Mouse (Mus musculus): Measurements from ENCODE around the gene C2cd4c.

The C2cd4c gene

DNA sequence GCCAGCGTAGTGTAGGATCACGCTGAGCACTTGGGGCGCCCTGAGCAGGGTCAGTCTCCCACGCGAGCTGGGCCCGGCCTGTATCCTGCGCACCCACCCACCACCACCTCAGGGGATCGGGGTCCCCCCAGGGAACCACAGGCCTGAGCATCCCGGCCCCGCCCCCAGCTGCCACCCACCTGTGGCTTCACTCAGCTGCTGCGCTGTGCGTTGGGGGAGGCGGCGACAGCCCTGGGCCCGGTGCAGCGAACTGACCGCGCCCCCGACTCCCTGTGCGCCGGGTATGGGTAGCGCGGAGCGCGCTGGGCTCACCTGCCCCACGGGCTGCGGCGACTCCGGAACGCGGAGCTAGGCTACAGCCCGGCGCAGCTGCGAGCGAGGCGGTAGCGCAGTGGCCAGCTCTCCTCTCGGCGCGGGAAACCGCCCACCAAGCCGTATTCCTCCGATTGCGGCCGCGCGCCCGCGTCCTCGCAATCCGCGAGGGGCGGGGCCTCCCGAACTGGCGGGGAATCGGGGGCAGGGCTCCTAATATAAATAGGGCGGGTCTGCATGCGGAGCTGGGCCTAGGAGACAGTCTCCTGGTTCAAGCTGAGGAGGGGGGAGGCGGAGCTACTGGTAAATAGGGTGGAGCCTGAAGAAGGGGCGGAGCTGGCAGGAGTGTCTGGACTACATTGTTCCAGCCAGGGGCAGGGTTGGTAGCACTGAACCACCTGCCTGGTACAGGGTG, at the start of gene C2cd4c:
C2cd4c (minus strand) TSS at position 448 of the 727 bp plus-strand sequence.
- DNase-seq (ENCODE audit: low spot score) = no peak

DNA sequence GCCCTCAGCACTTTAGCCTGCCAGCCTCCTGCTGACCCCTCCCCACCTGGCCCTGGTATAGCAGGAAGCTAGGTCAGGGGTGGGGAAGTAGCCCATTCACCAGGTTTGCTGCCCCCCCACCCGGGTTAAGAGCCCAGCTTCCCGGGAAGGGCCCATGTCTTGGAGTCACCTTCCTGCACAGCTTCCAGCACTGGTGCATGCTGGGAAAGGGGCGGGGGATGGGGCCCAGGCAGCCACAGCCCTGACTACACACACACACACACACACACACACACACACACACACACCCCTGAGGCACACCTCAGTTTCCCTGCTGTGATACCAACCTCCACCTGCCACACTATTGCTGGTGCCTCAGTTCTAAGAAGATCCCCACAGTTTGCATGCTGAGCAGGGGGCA, 48.0 kb upstream of the C2cd4c start:
- DNase-seq (ENCODE audit: low spot score) = no peak

DNA sequence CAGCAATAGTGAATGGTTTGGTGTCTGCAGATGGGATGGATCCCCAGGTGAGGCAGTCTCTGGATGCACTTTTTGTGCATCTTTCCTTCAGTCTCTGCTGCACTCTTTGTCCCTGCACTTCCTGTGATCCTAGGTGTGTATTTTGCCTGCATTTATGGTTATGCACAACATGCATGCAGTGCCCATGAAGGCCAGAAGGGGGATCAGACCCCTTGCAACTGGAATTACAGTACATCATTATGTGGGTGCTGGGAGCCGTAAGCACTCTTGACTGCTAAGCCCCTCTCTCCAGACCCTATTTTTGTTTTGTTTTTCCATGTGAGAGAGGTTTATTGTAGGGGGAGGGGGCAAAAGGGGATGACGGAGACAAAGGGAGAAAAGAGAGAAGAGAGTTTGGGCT, 46.5 kb upstream of the C2cd4c start:
- no peak for DNase-seq (ENCODE audit: low spot score)

DNA sequence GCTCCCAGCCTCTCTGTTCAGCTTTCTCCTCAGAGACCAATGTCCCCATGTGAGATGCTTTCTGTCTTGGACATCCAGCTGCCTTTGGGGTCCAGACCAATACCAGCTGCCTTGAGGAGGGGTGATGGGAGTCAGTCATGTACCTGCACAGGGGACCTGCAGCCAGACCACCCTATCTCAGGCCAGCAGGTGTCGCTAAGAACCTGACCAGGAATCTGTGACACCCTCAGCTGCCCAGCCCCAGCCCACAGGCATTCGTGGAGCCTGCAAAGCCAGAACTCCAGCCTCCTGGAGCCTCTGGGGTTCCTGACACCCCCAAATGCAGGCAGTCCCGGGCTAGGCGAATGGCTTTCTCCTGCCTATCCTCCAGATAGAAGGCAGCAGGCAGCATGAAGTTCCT, 45.0 kb upstream of the C2cd4c start:
- peak; percentile 48 for DNase-seq (ENCODE audit: low spot score)

DNA sequence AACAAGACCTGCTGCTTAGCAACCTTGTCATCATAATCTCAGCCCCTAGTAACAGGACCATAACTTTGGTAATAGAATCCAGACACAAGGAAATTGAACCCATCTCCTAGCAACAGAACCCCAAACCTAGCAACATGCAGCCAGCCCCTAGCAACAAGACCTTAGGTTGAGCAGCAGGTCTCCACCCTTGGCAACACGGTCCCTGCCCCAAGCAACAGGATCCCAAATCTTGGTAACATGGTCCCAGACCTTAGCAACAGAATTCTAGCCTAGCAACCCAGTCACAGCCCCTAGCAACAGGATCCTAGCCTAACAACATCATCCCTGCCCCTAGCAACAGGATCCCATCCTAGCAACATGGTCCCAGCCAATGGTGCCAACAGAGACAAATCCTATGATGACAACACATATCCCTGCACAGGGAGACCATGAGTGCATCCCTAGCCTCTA, 41.1 kb upstream of the C2cd4c start:
- peak; percentile 82 for DNase-seq (ENCODE audit: low spot score)

DNA sequence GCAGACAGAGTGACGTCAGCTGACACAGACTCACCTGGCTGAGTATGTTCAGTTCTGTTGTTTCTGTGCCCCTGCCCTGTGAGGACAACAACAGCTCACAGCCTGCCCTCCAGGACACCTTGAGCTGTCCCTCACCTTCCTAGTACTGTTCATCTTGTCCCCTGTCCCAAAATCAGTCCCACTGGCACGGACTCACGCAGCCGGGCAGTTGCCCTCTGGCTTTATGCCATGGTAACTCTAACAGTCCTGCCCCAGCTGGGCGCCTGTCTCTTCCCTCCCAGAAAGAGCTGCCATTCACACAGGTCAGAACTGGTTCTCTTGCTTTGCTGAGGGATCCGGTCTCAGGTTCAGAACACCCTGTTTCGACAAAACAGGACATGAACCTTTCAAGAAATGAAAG, 39.0 kb upstream of the C2cd4c start:
- no peak for DNase-seq (ENCODE audit: low spot score)

DNA sequence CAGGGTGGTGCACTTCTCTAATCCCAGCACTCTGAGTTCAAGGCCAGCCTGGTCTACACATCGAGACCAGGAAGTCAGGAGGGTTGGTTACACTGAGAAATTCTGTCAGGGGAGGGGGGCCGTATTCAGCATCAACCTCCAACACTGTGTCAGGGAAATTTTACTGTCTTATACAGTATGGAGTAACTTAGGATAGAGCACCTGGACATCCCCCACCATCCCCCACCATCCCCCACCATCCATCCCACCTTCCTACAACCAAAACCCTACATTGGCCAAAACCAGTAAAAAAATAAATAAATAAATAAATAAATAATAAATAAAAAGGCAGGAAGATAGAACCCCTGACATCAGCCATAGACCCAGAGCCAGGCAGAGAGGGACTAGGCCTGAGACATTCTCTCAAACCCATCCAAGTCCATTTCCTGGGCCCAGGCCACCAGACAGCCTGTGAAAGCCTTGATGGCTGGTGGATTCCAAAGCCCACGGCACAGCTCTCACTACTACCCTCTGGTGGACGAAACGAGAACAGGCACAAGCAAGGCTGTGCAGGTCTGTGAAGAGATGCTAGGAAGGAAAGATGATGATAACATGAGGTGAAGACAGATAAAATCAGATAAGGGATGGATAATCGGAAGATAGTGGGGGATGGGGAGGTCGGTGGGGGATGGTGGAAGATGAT, 35.4 kb upstream of the C2cd4c start:
- peak; percentile 83 for DNase-seq (ENCODE audit: low spot score)

GRCm38 (mm10) chr10:79645711-79646110, 31.9 kb upstream of the C2cd4c start, which contains the start of gene Odf3l2:
Gene Odf3l2, minus strand, starts transcription at chr10:79645738.
- DNase-seq (ENCODE audit: low spot score) = no peak

GRCm38 (mm10) chr10:79638486-79639204, 24.8 kb upstream of the C2cd4c start:
- DNase-seq (ENCODE audit: low spot score) = no peak

DNA sequence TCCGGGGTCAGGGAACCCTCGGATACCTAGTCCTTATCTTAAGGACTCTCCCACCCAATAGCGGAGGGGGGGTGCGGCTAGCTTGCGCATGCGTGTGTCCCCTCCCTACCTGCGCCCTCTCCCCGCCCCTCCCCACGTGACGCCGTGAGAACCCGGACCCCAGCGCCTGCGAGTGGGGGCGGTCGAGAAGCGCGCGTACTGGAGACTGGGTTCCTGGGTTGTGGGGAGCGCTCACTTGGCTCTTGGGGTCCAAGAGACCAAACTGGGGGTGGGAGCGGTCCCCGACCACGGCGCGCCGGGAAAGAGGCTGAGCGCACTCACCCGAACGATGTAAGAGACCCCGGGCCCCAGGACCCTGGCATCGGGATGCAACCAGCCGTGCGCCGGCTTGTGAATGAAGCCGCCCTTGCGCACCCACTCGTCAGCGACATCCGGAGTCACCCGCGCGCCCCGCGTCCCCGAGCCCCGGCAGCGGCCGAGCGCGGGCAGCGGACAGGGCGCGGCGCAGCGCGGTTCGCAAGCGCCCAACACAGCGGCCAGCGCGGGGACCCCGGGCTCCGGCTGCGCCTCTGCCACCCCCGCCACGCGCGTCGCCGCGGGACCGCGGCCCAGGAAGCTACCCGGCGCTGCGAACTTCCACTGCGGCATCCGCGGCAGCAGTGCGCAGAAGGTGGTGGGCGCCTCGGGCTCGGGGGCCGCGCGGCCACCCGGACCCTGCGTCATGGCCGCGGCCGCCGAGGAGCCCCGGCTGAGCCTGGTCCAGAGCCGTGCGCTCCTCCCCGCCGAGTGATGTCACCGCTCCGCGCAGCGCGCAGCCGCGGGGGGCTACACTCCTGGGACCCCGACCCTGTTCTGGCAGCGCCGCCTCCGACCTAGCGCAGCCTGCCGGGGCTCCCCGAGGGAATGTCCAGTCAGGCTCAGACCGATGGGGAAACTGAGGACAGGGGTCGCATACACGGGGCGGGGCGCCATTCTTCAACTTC, 23.6 kb upstream of the C2cd4c start, which contains the start of gene Shc2:
Shc2 (minus strand) TSS at position 791 of the 983 bp plus-strand sequence.
- DNase-seq (ENCODE audit: low spot score) = no peak

DNA sequence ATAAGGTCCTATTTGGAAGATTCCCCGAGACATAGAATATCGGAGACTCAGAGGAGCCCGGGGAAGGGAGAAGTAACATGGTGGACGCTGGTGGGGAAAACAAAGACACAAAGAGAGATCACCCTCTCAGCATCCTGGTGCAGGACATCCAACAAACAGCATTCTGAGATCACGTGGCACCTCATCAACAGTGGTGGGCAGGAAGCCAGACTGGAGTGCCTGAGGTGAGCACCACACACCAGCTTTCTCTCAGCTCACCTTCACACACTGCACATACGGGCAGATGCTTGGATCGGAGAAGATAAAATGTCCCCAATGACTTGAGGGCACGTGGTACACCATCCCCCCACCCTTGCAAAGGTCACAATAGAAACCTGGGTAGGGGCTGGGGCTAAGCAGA, 22.5 kb upstream of the C2cd4c start:
- no peak for DNase-seq (ENCODE audit: low spot score)

DNA sequence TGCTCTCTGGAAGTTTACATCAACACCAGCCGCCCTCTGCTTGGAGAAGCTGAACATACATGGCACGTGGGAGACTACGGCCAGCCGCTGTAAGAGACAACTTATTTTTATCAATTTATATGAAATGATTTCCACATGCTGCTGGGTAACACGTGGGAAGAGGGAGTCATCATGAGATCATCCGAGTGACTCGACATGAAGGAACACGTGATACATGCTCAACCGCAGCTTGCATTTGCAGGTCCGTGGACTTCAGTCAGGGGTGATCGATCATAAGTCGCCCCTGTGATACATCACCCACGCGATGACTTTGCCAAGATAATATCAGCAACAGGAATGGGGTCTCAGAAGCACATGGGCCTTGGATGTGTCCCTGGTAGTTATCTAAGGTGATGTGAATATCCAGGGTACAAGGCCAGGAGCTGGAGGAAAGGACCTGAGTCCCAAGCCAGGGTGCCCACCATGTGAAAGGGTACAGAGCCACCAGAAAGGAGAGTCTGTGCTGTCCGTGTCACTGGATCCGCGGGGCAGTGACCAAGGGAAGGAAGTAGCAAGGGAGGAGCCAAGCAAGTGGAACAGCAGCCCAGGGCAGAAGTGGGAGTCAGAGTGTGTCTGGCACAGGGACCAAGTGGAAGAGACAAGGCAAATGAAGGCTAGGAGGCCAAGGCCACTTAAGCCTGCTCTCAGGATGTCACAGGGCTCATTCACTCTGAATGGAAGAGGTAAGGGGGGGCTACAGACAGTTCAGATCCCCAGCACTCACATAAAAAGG, 19.4 kb upstream of the C2cd4c start:
- DNase-seq (ENCODE audit: low spot score) = no peak

DNA sequence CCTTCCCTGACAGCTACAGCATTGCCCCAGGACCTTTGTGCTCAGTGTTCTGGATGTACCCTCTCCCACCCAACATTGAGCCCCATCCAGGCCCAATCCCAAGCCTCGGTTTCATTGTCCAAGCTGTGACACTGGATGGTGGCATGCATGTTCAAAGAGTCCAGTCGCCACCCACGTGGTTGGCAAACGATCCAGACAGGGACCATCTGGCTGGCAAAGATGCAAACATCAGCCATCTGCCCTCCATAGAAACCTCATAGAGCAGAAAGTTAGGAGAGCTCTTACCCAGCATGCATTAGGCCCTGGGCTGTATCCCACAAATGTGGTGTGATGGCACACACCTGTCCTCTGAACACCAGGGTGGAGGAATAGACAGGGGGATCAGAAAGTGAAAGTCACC, 17.6 kb upstream of the C2cd4c start:
- no peak for DNase-seq (ENCODE audit: low spot score)

- DNase-seq (ENCODE audit: low spot score) = no peak
Measured at GRCm38 (mm10) chr10:79628377-79628776, 14.6 kb upstream of the C2cd4c start.

DNA sequence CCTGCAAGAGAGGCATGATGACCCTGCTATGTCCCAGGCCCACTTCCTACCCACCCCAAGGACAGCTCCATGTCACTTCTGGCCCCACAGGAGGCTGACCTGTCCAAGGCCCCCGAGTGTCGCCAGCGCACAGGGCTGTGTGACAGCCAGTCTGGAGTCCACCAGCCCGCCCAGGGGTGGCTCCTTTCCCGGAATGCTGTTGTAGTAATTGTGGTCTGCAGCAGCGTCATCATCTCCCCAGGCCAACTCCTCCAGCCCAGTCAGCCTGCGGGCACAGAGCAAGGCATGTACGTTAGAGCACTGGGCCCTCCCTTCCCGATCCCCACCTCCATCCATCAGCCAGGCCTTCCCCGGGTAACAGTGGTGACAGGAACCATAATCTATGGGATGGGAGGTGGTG, 12.3 kb upstream of the C2cd4c start:
- DNase-seq (ENCODE audit: low spot score) = no peak

GRCm38 (mm10) chr10:79625398-79625797, 11.6 kb upstream of the C2cd4c start:
- DNase-seq (ENCODE audit: low spot score) = no peak

GRCm38 (mm10) chr10:79623950-79624349, 10.1 kb upstream of the C2cd4c start:
- DNase-seq (ENCODE audit: low spot score) = no peak

- DNase-seq (ENCODE audit: low spot score) = no peak
Measured at GRCm38 (mm10) chr10:79616376-79616775, 2.6 kb upstream of the C2cd4c start.

- DNase-seq (ENCODE audit: low spot score) = no peak
Measured at GRCm38 (mm10) chr10:79615860-79616259, 2.0 kb upstream of the C2cd4c start.

DNA sequence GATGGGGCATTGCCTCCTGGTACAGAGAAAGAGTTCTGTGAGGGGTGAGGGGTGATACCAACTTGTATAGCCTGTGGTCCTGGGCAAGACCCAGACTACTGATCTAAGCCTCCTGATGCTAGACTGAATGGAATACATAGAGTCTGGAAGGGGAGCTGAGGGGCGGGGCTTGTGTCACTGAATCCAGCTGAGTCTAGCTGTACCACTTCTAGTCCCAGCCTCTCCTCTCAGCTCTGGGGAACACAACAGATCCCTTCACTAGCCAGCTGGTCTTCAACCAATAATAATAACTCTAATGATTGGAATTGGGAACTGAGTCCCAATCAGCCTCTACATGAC, 449 bp upstream of the C2cd4c start:
- DNase-seq (ENCODE audit: low spot score) = no peak

Measured in MN1 (cell line).